Comparison of ENCODE assay signal across 11 mouse cellular contexts in genomic region chr5:5260966-5261724, GRCm38 (mm10).
DNase-seq lines count a peak whose midpoint lies in the region; ATAC-seq and TF ChIP-seq lines count a peak whose summit lies in the region.
"Had no signal": no experiment of that assay in that cellular context is flagged by ENCODE, and none has a peak within 500 bp of the region (broad histone marks: within the 10 kb centered on the region; RNA-seq: fewer than 3 reads in every experiment).

No protein-coding gene starts in this region.

- H3K36me3 ChIP-seq in kidney, postnatal 0 days (ENCODE audit: insufficient read depth, low read length) = no peaks in the 10 kb centered on the region
- no peaks in the 10 kb centered on the region for H3K36me3 ChIP-seq in kidney, embryonic 14.5 days (ENCODE audit: control insufficient read depth, insufficient read depth, low read length)
- H3K36me3 ChIP-seq in midbrain, embryonic 13.5 days = no peaks in the 10 kb centered on the region
- H3K36me3 ChIP-seq: G1E had no signal

- no peak overlapping the region for H3K9ac ChIP-seq in kidney, postnatal 0 days (ENCODE audit: low read depth, low read length)
- H3K9ac ChIP-seq in kidney, embryonic 14.5 days (ENCODE audit: low read depth, low read length) = no peak overlapping the region
- H3K9ac ChIP-seq in midbrain, embryonic 13.5 days (replicated peaks) = no peak overlapping the region

- H3K4me2 ChIP-seq in kidney, postnatal 0 days (ENCODE audit: low read length) = peak overlapping the region; percentile 47
- H3K4me2 ChIP-seq in kidney, embryonic 14.5 days (replicated peaks; ENCODE audit: low read depth, low read length) = no peak overlapping the region
- peak overlapping the region; percentile 5; the same call in 1 of the 2 replicates for H3K4me2 ChIP-seq in midbrain, embryonic 13.5 days (replicated peaks)

- no peak for TF ChIP-seq CTCF in cerebellum, adult 2 months (IDR thresholded peaks at IDR 0.05; ENCODE audit: borderline replicate concordance, insufficient read depth, low read depth, low read length)
- TF ChIP-seq CTCF in kidney, postnatal 0 days (IDR thresholded peaks at IDR 0.05; ENCODE audit: low read depth) = no peak

- H3K4me3 ChIP-seq in cerebellum, adult 2 months (replicated peaks; ENCODE audit: insufficient read depth, low read depth, low read length) = no peak overlapping the region
- no peak overlapping the region for H3K4me3 ChIP-seq in kidney, postnatal 0 days (replicated peaks; ENCODE audit: low read depth, low read length)
- no peak overlapping the region for H3K4me3 ChIP-seq in kidney, embryonic 14.5 days (ENCODE audit: low read length)
- H3K4me3 ChIP-seq in midbrain, embryonic 13.5 days (replicated peaks) = no peak overlapping the region
- H3K4me3 ChIP-seq: megakaryocyte, embryonic 14.5 days had no signal

- no peaks in the 10 kb centered on the region for H3K9me3 ChIP-seq in kidney, postnatal 0 days (replicated peaks; ENCODE audit: low read length)
- no peaks in the 10 kb centered on the region for H3K9me3 ChIP-seq in kidney, embryonic 14.5 days (ENCODE audit: control insufficient read depth, low read length)
- no peaks in the 10 kb centered on the region for H3K9me3 ChIP-seq in midbrain, embryonic 13.5 days
- H3K9me3 ChIP-seq: G1E; megakaryocyte, embryonic 14.5 days had no signal

- no peak overlapping the region for H3K27ac ChIP-seq in cerebellum, adult 2 months (ENCODE audit: insufficient read depth, low read length)
- 0 out of 2 replicates have a peak overlapping the region, but pooled peaks have one; percentile 4 for H3K27ac ChIP-seq in kidney, postnatal 0 days
- H3K27ac ChIP-seq in kidney, embryonic 14.5 days (ENCODE audit: low read depth, low read length) = no peak overlapping the region
- H3K27ac ChIP-seq in midbrain, embryonic 13.5 days = peak overlapping the region; percentile 39; the same call in 1 of the 2 replicates

- no peaks in the 10 kb centered on the region for H3K27me3 ChIP-seq in cerebellum, adult 2 months (ENCODE audit: control insufficient read depth, insufficient read depth, low read length)
- no peaks in the 10 kb centered on the region for H3K27me3 ChIP-seq in kidney, postnatal 0 days (ENCODE audit: insufficient read depth, low read length)
- no peaks in the 10 kb centered on the region for H3K27me3 ChIP-seq in kidney, embryonic 14.5 days (ENCODE audit: control insufficient read depth, insufficient read depth, low read length)
- no peaks in the 10 kb centered on the region for H3K27me3 ChIP-seq in midbrain, embryonic 13.5 days
- H3K27me3 ChIP-seq: megakaryocyte, embryonic 14.5 days had no signal

- no peak for ATAC-seq in kidney, postnatal 0 days (replicated peaks; ENCODE audit: low FRiP score, low read depth)
- ATAC-seq in kidney, embryonic 14.5 days (ENCODE audit: low FRiP score, low TSS enrichment) = no peak
- no peak for ATAC-seq in midbrain, embryonic 13.5 days
- no peak for ATAC-seq in inflammation-experienced regulatory T-cells, adult 6 months

- no peak for TF ChIP-seq POLR2A in cerebellum, adult 2 months (IDR thresholded peaks at IDR 0.05; ENCODE audit: borderline replicate concordance, insufficient read depth, low read length)

- DNase-seq in cerebellum, adult 9-11 months = peak; percentile 8
- no peak for DNase-seq in cerebellum, adult 2 months
- no peak for DNase-seq in kidney, postnatal 0 days (ENCODE audit: low spot score)
- peak; percentile 5 to 8 for DNase-seq in heart, adult 9 months (ENCODE audit: low spot score in 2 of 2)
- DNase-seq in adrenal gland, adult 2 months = no peak
- DNase-seq: adrenal gland, postnatal 10 days had no signal

- WGBS in cerebellum, adult 2 months = 37% methylated on average over 14 of the region's 14 CpGs
- 68% methylated on average over 14 of the region's 14 CpGs for WGBS in kidney, postnatal 0 days
- WGBS in kidney, embryonic 14.5 days = 76% methylated on average over 14 of the region's 14 CpGs
- WGBS in midbrain, embryonic 13.5 days = 57% methylated on average over 14 of the region's 14 CpGs

- H3K4me1 ChIP-seq in cerebellum, adult 2 months (ENCODE audit: control insufficient read depth, insufficient read depth, low read length) = peaks cover 3% of the 10 kb centered on the region; the same call in 1 of the 2 replicates
- no peaks in the 10 kb centered on the region; the same call in 1 of the 2 replicates for H3K4me1 ChIP-seq in kidney, postnatal 0 days (replicated peaks; ENCODE audit: insufficient read depth, low read length)
- H3K4me1 ChIP-seq in kidney, embryonic 14.5 days (ENCODE audit: control insufficient read depth, insufficient read depth, low read length) = peaks cover 7% of the 10 kb centered on the region; the same call in 1 of the 2 replicates
- peaks cover 36% of the 10 kb centered on the region for H3K4me1 ChIP-seq in midbrain, embryonic 13.5 days (replicated peaks)
- H3K4me1 ChIP-seq: megakaryocyte, embryonic 14.5 days had no signal

Comparison
In these comparisons a context has a peak if more than half of its experiments do, and no peak if none do; other contexts are left out.
1. DNase-seq: peak in cerebellum, adult 9-11 months (single experiment) and heart, adult 9 months (2 of 2); none in cerebellum, adult 2 months (0 of 2), kidney, postnatal 0 days (single experiment) and adrenal gland, adult 2 months (single experiment).
2. H3K27ac ChIP-seq: peak in kidney, postnatal 0 days (single experiment) and midbrain, embryonic 13.5 days (single experiment); none in cerebellum, adult 2 months (single experiment) and kidney, embryonic 14.5 days (single experiment).